Mouse (Mus musculus) kidney, adult 2 months (tissue): ENCODE results near the gene Pkd1l2.

Source experiments
- CTCF ChIP-seq: fragments of 200-500 bp; conservative IDR thresholded peaks from 2 replicates; pipeline ENCODE4 v1.5.1; 2011; ENCODE audit warnings: low read depth, mild to moderate bottlenecking, control low read depth, low read length, moderate library complexity, mixed read lengths; ENCODE audit not compliant: insufficient read depth, insufficient read length
- POLR2A ChIP-seq: fragments of 200-500 bp; IDR thresholded peaks from one replicate; pipeline ENCODE4 v1.6.1; 2011; ENCODE audit warnings: low read depth, low read length, control low read depth

DNA sequence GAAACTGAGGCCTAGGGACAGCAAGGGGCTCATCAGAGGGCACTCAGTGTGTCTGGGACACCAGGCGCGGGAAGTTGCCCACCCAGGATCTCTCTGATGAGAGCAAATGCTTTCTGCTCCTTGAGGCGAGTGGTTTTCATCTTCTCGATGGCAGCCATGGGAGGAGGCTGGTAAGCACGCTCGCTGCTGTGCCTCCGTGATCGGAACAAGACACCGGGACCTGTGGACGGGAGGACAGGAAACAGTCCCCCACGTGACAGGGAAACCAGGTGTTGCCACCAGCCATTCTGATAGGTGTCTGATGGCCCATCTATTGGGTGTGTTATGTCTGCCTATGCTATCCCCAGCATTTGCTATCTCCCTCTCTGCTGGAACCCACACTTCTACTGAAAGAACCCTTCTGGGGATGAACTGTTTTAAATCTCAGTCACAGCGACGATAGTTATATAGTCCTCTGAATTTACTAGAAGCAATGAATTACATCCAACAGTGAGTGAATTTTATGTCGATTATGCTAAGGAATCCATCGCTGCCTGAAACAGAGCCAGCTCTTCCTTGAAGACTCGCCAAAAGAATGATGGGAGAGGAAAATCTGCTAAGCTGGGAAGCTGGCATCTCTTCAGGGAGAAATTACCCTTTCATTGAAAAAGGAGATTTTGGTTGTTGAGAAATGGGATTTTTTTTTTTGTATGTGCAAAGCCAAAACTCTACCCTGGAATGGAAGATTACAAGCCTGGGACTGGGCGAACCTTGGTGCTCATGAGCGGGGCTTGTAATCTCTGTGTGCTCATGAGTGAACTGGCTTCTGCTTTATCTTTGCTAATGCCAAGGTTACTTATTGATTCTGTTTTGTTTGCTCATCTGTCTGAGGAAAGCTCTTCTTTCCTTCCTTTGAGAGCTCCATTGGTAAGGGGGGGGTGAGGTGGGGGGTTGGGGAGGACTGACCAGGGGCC is 62.6 kb downstream of the Pkd1l2 start:
- TF ChIP-seq CTCF (no peak), POLR2A (no peak)
